Mouse (Mus musculus): ENCODE measurements around the gene Ddx6. TPM values are rescaled to one million over a fixed set of nuclear protein-coding genes. Genes with fewer than 3 reads are reported as not detected.
A peak's percentile ranks its signal among the peaks of the same experiment; 100 is the strongest.

Gene Ddx6
- 8.1 and 9.8 TPM in 2 replicates for polyA plus RNA-seq (2015; fragmentation: Nextera tagmentation; extraction: Ambion mirVana)

DNA sequence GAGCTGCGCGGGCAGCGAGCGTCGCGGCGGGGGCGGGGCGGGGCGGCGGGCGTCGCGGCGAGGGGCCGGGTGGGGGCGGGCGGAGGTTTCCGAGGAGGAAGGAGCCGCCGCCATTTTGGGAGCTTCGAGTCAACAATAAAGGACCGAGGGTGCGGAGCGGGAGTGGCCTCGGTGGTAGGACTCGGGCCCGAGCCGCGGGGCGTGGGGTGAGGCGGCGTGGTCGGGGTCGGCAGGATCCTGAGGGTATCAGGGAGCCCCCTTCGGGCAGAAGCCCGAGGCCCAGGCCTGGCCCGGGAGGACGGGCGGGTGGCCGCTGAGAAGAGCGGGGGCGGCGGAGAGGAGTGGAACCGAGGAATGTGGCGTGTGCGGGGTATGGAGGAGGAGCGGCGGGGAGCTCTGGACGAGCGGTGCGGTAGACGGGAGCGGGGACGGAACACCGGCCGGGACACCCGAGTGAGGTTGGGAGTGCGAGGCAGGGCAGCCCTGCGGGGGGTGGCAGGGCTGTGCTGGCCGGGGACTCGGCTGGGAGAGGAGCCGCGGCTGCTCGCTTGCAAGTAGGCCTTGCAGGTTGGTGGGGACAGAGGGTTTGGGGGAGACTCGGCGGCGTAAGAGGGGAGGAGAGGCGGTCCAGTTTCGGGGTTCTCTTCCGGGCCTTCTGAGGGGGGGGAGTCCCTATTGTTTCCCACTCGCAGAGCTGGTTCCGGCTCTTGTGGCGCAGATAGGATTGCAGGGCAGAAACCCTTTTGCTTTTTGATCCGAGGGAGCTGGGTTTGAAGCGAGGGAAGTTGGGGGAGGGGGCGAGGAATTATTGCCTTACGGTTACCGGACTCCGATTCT is at the start of gene Ddx6:
Ddx6 (plus strand) TSS at position 114 of the 837 bp plus-strand sequence.
- Histone ChIP-seq H3K9ac (ENCODE audit: low read depth, low read length) (peak within 1 kb of the TSS; percentile 100), H3K27me3 (replicated peaks; ENCODE audit: control insufficient read depth, insufficient read depth, low read length) (no peaks in the 10 kb centered on the region), H3K4me1 (ENCODE audit: control insufficient read depth, insufficient read depth, low read length) (peaks cover 14% of the 10 kb centered on the region), H3K36me3 (ENCODE audit: control insufficient read depth, insufficient read depth, low read length) (no peaks in the 10 kb centered on the region; the same call in none of the 2 replicates), H3K9me3 (ENCODE audit: control insufficient read depth, low read length) (no peaks in the 10 kb centered on the region), H3K27ac (ENCODE audit: low read length) (peak within 1 kb of the TSS; percentile 98), H3K4me2 (ENCODE audit: low read depth, low read length) (peak within 1 kb of the TSS; percentile 70), H3K4me3 (ENCODE audit: low read length) (peak within 1 kb of the TSS; percentile 99)
- peak; percentile 67 for ATAC-seq
- under 1% methylated on average over 62 of the region's 80 CpGs for WGBS

DNA sequence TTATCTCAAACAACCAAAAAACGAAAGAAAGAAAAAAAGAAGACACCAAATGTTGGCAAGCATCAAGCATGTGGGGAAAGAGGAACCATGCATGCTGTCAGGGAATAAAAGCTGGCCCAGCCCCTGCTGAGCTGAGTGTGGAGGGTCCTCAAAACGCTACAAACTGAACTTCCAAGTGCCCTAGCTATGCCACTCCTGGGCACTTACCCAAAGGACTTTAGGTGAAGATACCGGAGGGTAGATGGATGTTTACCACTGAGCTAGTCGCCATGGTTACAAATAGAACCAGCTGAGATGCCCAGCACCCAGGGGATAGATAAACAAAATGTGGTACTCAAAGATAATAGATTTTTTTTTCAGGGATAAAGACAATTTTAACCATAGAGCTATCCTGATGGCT is 43.1 kb upstream of the Ddx6 start, which contains the start of gene Cxcr5:
Cxcr5 (minus strand) TSS at position 281 of the 400 bp plus-strand sequence.
- Histone ChIP-seq H3K36me3 (ENCODE audit: control insufficient read depth, insufficient read depth, low read length) (no peaks in the 10 kb centered on the region), H3K9ac (ENCODE audit: low read depth, low read length) (no peak within 1 kb of the TSS), H3K27me3 (replicated peaks; ENCODE audit: control insufficient read depth, insufficient read depth, low read length) (no peaks in the 10 kb centered on the region), H3K4me1 (ENCODE audit: control insufficient read depth, insufficient read depth, low read length) (no peaks in the 10 kb centered on the region), H3K4me3 (ENCODE audit: low read length) (no peak within 1 kb of the TSS), H3K27ac (ENCODE audit: low read length) (no peak within 1 kb of the TSS), H3K4me2 (ENCODE audit: low read depth, low read length) (no peak within 1 kb of the TSS), H3K9me3 (ENCODE audit: control insufficient read depth, low read length) (no peaks in the 10 kb centered on the region)
- WGBS: 59% methylated on average over 4 of the region's 4 CpGs
- ATAC-seq: no peak

DNA sequence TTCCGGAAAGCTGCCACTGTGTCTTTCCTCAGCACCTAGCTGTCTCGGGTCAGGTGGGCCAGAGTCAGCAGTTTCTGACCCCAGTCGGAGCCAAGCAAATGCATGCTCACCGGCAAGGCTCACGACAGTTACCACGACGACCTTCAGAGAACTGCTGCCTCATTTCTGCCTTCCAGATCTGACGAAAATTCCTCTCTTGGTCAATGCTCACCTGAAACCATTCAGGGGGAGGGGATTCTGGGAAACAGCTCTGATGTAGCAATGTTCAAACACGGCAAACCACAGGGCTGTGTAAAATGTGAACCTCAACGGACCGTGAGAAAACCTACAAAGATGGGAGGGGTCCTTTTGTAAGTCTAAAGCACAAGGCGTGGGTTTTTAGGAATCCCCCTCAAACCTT is 41.8 kb upstream of the Ddx6 start:
- Histone ChIP-seq H3K36me3 (ENCODE audit: control insufficient read depth, insufficient read depth, low read length) (no peaks in the 10 kb centered on the region), H3K9me3 (ENCODE audit: control insufficient read depth, low read length) (no peaks in the 10 kb centered on the region), H3K27ac (ENCODE audit: low read length) (no peak overlapping the region), H3K4me2 (ENCODE audit: low read depth, low read length) (no peak overlapping the region; the same call in 1 of the 2 replicates), H3K4me3 (ENCODE audit: low read length) (no peak overlapping the region), H3K9ac (ENCODE audit: low read depth, low read length) (no peak overlapping the region), H3K4me1 (ENCODE audit: control insufficient read depth, insufficient read depth, low read length) (no peaks in the 10 kb centered on the region), H3K27me3 (replicated peaks; ENCODE audit: control insufficient read depth, insufficient read depth, low read length) (no peaks in the 10 kb centered on the region)
- 53% methylated on average over 12 of the region's 12 CpGs for WGBS
- ATAC-seq: no peak

DNA sequence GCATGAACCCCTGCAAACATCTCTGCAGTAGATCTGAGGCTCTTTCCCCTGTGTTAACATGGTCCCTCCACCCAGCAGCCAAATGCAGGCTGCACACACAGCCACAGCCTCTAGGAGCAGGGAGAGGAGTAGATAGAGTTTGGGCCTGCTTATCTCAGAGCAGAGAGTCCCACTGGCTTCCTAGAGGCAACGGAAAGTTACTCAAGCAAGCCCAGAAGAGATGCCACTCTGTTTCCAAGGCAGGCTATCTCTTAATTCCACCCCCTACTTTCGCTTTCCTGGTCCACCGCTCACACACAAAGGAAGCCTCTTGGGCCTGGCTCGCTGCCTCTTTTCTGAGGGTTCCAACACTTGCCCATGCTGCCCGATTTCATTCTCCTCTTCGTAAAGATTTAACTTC is 39.3 kb upstream of the Ddx6 start:
- H3K27me3 ChIP-seq (replicated peaks; ENCODE audit: control insufficient read depth, insufficient read depth, low read length): no peaks in the 10 kb centered on the region
- no peak overlapping the region for H3K4me2 ChIP-seq (ENCODE audit: low read depth, low read length)
- no peak overlapping the region for H3K27ac ChIP-seq (ENCODE audit: low read length)
- H3K4me1 ChIP-seq (ENCODE audit: control insufficient read depth, insufficient read depth, low read length): no peaks in the 10 kb centered on the region
- H3K36me3 ChIP-seq (ENCODE audit: control insufficient read depth, insufficient read depth, low read length): no peaks in the 10 kb centered on the region
- H3K4me3 ChIP-seq (ENCODE audit: low read length): no peak overlapping the region
- no peaks in the 10 kb centered on the region for H3K9me3 ChIP-seq (ENCODE audit: control insufficient read depth, low read length)
- no peak for ATAC-seq
- no peak overlapping the region for H3K9ac ChIP-seq (ENCODE audit: low read depth, low read length)
- 76% methylated on average over 6 of the region's 6 CpGs for WGBS

DNA sequence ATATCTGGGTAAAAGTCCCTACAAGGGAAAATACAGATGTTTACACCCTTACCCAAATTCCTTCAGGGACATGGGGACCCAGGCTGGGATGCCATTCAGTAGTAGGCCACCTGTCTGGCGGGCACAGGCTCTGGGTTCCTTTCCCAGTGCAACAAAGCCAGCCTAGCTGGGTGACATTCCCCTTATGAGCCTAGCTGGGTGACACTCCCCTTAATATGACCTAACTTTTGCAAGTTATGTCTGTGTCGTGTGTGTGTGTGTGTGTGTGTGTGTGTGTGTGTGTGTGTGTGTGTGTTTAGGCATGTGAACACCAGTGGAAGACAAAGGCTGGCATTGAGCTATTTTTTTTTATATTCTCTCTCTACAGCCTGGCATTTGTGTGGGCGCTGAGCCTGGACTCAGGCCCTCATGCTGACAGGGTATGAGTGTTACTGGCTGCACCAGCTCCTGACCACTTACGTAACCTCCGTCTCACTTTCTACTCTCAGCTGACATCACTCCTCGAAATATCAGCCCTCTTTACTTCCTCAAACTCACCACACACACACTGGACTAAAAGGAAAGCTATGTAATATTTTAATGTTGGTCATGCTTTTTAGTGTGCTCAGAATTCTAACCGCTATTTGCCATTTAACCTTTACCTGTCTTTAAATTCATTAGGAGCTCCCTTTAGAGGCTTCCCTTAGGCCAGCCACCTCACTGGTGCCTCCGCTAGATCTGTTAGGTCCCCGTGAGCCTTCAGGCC is 37.2 kb upstream of the Ddx6 start:
- Histone ChIP-seq H3K9ac (ENCODE audit: low read depth, low read length) (no peak overlapping the region), H3K27ac (ENCODE audit: low read length) (no peak overlapping the region), H3K9me3 (ENCODE audit: control insufficient read depth, low read length) (no peaks in the 10 kb centered on the region), H3K4me2 (ENCODE audit: low read depth, low read length) (no peak overlapping the region), H3K4me3 (ENCODE audit: low read length) (no peak overlapping the region), H3K4me1 (ENCODE audit: control insufficient read depth, insufficient read depth, low read length) (no peaks in the 10 kb centered on the region), H3K27me3 (replicated peaks; ENCODE audit: control insufficient read depth, insufficient read depth, low read length) (no peaks in the 10 kb centered on the region), H3K36me3 (ENCODE audit: control insufficient read depth, insufficient read depth, low read length) (no peaks in the 10 kb centered on the region)
- ATAC-seq: no peak
- WGBS: 74% methylated on average over 9 of the region's 9 CpGs

DNA sequence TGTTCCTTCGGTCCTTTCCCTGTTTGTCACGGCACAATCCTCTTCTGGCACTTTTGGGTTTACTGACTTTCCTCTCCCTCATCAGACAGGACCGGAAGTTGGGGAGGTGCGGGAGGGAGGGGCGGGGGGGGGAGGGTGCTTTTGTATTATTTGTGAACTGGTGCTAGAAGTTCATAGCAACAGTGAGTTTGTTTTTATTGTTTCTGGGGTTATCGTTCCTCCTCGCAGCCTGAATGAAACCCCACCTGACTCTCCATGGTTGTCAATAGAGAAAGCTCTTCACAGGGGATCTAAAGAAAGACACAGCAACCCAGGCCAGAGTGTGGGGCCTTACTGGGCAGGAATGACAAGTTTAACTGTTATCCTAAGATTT is 36.6 kb upstream of the Ddx6 start:
- no peak overlapping the region for H3K4me3 ChIP-seq (ENCODE audit: low read length)
- ATAC-seq: no peak
- H3K9ac ChIP-seq (ENCODE audit: low read depth, low read length): no peak overlapping the region
- H3K36me3 ChIP-seq (ENCODE audit: control insufficient read depth, insufficient read depth, low read length): no peaks in the 10 kb centered on the region
- H3K27me3 ChIP-seq (replicated peaks; ENCODE audit: control insufficient read depth, insufficient read depth, low read length): no peaks in the 10 kb centered on the region
- no peak overlapping the region for H3K4me2 ChIP-seq (ENCODE audit: low read depth, low read length)
- no peaks in the 10 kb centered on the region for H3K9me3 ChIP-seq (ENCODE audit: control insufficient read depth, low read length)
- 50% methylated on average over 7 of the region's 7 CpGs for WGBS
- no peaks in the 10 kb centered on the region for H3K4me1 ChIP-seq (ENCODE audit: control insufficient read depth, insufficient read depth, low read length)
- H3K27ac ChIP-seq (ENCODE audit: low read length): no peak overlapping the region

DNA sequence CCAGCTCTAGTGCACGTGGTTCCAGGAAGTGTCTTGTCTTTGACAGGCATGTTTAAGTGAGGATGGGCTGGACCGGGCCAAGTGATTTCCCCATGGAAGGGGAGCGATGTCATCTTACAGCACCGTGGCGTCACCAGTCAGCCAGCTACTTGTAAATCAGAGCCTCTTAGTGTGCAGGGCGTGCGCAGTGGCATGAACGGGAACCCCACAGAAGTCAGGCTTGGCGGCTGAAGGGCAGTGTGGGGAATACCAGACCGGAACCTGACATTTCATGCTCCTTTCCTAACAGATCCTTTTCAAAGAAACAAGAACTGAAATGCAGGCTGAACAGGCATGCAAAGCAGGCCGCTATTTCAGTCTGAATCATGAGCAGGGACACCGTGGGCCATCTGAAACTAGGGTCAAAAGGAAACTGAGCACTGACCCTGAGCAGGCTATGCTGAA is 33.7 kb upstream of the Ddx6 start:
- H3K9me3 ChIP-seq (ENCODE audit: control insufficient read depth, low read length): no peaks in the 10 kb centered on the region
- H3K4me3 ChIP-seq (ENCODE audit: low read length): no peak overlapping the region
- H3K9ac ChIP-seq (ENCODE audit: low read depth, low read length): no peak overlapping the region
- H3K27ac ChIP-seq (ENCODE audit: low read length): no peak overlapping the region
- no peaks in the 10 kb centered on the region for H3K36me3 ChIP-seq (ENCODE audit: control insufficient read depth, insufficient read depth, low read length)
- no peaks in the 10 kb centered on the region for H3K27me3 ChIP-seq (replicated peaks; ENCODE audit: control insufficient read depth, insufficient read depth, low read length)
- 82% methylated on average over 12 of the region's 12 CpGs for WGBS
- no peak for ATAC-seq
- H3K4me2 ChIP-seq (ENCODE audit: low read depth, low read length): no peak overlapping the region
- no peaks in the 10 kb centered on the region for H3K4me1 ChIP-seq (ENCODE audit: control insufficient read depth, insufficient read depth, low read length)

DNA sequence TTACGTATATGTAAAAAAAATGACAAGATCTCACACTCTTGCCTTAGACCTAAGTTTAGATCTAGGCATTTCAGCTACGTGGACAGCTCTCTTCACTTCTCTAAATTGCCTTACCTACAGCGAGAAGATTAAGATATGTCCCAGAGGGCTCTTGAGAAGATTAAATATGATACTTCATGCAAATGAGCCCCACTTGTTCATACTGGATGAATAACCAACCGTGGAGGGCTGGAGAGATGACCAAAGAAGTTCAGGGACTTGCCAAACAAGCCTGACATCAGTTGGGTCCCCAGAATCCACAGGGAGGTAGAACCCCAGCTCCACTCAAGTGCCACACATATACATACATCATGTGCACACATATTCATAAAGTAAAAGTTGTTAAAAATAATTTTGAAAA is 31.4 kb upstream of the Ddx6 start:
- Histone ChIP-seq H3K4me2 (ENCODE audit: low read depth, low read length) (no peak overlapping the region), H3K36me3 (ENCODE audit: control insufficient read depth, insufficient read depth, low read length) (no peaks in the 10 kb centered on the region), H3K4me1 (ENCODE audit: control insufficient read depth, insufficient read depth, low read length) (no peaks in the 10 kb centered on the region), H3K9ac (ENCODE audit: low read depth, low read length) (no peak overlapping the region), H3K9me3 (ENCODE audit: control insufficient read depth, low read length) (no peaks in the 10 kb centered on the region), H3K27ac (ENCODE audit: low read length) (no peak overlapping the region), H3K27me3 (replicated peaks; ENCODE audit: control insufficient read depth, insufficient read depth, low read length) (no peaks in the 10 kb centered on the region), H3K4me3 (ENCODE audit: low read length) (no peak overlapping the region)
- no peak for ATAC-seq
- 71% methylated on average over 4 of the region's 4 CpGs for WGBS

DNA sequence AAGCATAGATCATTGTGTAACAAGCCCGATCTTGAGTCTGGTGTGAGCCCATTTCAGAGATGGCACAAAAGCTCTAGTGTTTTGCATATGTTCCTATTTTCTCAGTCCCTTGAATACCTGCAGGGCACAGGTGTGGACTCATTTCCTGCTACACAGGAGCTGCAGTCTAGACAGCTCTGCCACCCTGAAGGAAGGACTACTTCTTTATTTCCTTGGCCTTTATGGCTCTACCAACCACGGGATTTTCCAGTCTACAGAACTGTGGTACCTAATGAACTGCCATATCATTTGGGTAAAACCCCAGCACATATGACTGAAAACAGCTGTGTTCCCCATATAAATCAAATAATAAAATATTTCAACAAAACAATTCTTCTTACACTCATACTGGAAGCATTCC is 29.6 kb upstream of the Ddx6 start:
- H3K36me3 ChIP-seq (ENCODE audit: control insufficient read depth, insufficient read depth, low read length): no peaks in the 10 kb centered on the region
- 90% methylated on average over 2 of the region's 2 CpGs for WGBS
- no peaks in the 10 kb centered on the region for H3K27me3 ChIP-seq (replicated peaks; ENCODE audit: control insufficient read depth, insufficient read depth, low read length)
- no peak overlapping the region for H3K27ac ChIP-seq (ENCODE audit: low read length)
- H3K9ac ChIP-seq (ENCODE audit: low read depth, low read length): no peak overlapping the region
- no peak overlapping the region for H3K4me3 ChIP-seq (ENCODE audit: low read length)
- H3K4me2 ChIP-seq (ENCODE audit: low read depth, low read length): no peak overlapping the region
- ATAC-seq: no peak
- H3K9me3 ChIP-seq (ENCODE audit: control insufficient read depth, low read length): no peaks in the 10 kb centered on the region
- no peaks in the 10 kb centered on the region for H3K4me1 ChIP-seq (ENCODE audit: control insufficient read depth, insufficient read depth, low read length)

Data from intestine, embryonic 16.5 days (tissue).